Mouse (Mus musculus) stomach, postnatal 0 days (tissue): ENCODE results near the gene Gm10073. TPM values are rescaled to one million over a fixed set of nuclear protein-coding genes. Genes with fewer than 3 reads are reported as not detected.
A peak's percentile ranks its signal among the peaks of the same experiment; 100 is the strongest.

Experiments used
- ATAC-seq: fragments of 200-750 bp; cut with Nextera tagmentation; 2 replicates; pipeline ENCODE4 v1.8.0; 2017; ENCODE audit not compliant: low FRiP score, low TSS enrichment
- DNase-seq: peaks from one replicate; pipeline ENCODE4 v3.0.0-alpha.2; 2016; ENCODE audit warnings: low spot score
- H3K27ac ChIP-seq: fragments of 300-500 bp; sonication (generic); replicated peaks from 2 replicates; pipeline ENCODE4 v1.5.1; 2014; ENCODE audit warnings: mild to moderate bottlenecking, control low read depth
- H3K27me3 ChIP-seq: fragments of 300-500 bp; sonication (generic); 2 replicates; pipeline ENCODE4 v1.6.1; 2014; ENCODE audit warnings: low read length; ENCODE audit not compliant: control insufficient read depth, insufficient read depth
- H3K36me3 ChIP-seq: fragments of 300-500 bp; sonication (generic); 2 replicates; pipeline ENCODE4 v1.6.1; 2014; ENCODE audit warnings: low read length, mixed read lengths; ENCODE audit not compliant: control insufficient read depth, insufficient read depth
- H3K4me1 ChIP-seq: fragments of 300-500 bp; sonication (generic); replicated peaks from 2 replicates; pipeline ENCODE4 v1.6.1; 2014; ENCODE audit warnings: antibody characterized with exemption; ENCODE audit not compliant: control insufficient read depth, insufficient read depth
- H3K4me2 ChIP-seq: fragments of 300-500 bp; sonication (generic); replicated peaks from 2 replicates; pipeline ENCODE4 v1.6.1; 2014; ENCODE audit warnings: low read depth, mild to moderate bottlenecking, control low read depth, moderate library complexity
- H3K4me3 ChIP-seq: fragments of 300-500 bp; sonication (generic); 2 replicates; pipeline ENCODE4 v1.5.1; 2014; ENCODE audit warnings: low read depth, low read length, control low read depth
- H3K9ac ChIP-seq: fragments of 300-500 bp; sonication (generic); 2 replicates; pipeline ENCODE4 v1.6.1; 2014; ENCODE audit warnings: mild to moderate bottlenecking, low read length, control low read depth, mixed read lengths
- H3K9me3 ChIP-seq: fragments of 300-500 bp; sonication (generic); 2 replicates; pipeline ENCODE4 v1.6.1; 2016; ENCODE audit warnings: low read length; ENCODE audit not compliant: control insufficient read depth
- CTCF ChIP-seq: IDR thresholded peaks from 2 replicates; pipeline ENCODE4 v1.5.1; 2016; ENCODE audit warnings: antibody characterized with exemption, low read depth, mild to moderate bottlenecking, moderate library complexity
- EP300 ChIP-seq: optimal IDR thresholded peaks from 2 replicates; pipeline ENCODE3; 2016; ENCODE audit warnings: antibody characterized with exemption
- WGBS: fragments of 180-500 bp; shearing (Covaris S2); extraction: QIAGEN DNeasy Blood & Tissue Kit; methylation state at CpG from one replicate; pipeline ENCODE4 v1.1.7; 2014; 5-methylcytosine and 5-hydroxymethylcytosine counted together
- polyA plus RNA-seq: library from polyadenylated mRNA; unstranded; fragments of >200 nt; fragmentation: Nextera tagmentation; extraction: Ambion mirVana; gene quantifications from 2 replicates; pipeline ENCODE4 v1.2.1, GENCODE M21; 2015

The Gm10073 gene
- polyA plus RNA-seq, 1 experiment from 2014 or later: 14.2 TPM

DNA sequence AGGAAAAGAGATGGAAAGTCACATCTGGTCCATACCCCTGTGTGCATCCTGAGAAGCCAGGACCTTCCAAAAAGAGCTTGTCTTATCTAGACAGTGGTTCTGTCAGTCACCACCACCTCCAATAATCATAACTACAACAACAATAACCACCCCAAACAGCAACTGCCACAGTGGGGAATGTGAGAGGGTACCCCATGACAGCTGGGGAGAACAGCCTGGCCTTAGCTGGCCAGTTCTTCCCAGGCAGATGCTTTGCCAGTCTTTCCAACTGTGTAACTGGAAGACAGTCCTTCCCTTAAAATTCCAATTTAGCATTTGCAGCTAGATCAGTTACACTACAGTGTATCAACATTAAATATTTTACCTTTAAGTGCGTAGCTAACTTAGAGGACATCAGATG lies 22.4 kb downstream of the Gm10073 start:
- TF ChIP-seq EP300: no peak
- H3K27ac ChIP-seq: no peak overlapping the region
- no peak overlapping the region for H3K4me3 ChIP-seq
- WGBS: 94% methylated on average over 1 of the region's 1 CpGs
- no peak overlapping the region for H3K4me2 ChIP-seq
- H3K4me1 ChIP-seq: no peaks in the 10 kb centered on the region
- 0 out of 2 replicates have a peak, but pooled peaks cover 2% of the 10 kb centered on the region for H3K36me3 ChIP-seq
- H3K9me3 ChIP-seq: no peaks in the 10 kb centered on the region
- DNase-seq (no peak), ATAC-seq (no peak)
- no peaks in the 10 kb centered on the region for H3K27me3 ChIP-seq
- H3K9ac ChIP-seq: no peak overlapping the region

DNA sequence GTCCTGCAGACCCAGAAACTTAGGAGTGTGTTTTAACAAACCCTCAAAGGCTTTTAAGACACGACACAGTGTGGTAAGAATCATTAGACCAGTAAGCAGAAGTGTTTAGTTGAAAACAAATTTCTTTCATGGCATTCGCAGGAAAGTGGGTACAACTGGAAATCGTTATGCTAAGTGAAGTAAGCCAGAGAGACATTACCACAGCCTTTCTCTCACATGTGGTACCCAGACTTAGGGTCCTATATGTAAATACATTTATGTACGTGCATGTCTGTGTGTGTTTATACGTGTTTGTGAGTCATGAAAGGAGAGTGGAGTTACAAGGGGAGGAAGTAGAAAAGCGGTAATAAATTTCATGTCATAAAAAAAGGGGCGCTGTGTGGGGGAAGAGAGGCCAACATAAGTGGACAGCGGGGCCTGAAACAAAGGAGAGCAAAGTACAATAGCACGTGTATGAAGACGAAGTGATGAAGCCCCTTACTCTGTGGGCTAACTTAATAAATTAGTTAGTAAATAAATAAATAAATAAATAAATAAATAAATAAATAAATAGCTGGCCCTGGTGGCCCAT lies 24.8 kb downstream of the Gm10073 start:
- H3K4me3 ChIP-seq: no peak overlapping the region
- H3K4me2 ChIP-seq: no peak overlapping the region
- TF ChIP-seq CTCF: no peak
- TF ChIP-seq EP300: no peak
- 0 out of 2 replicates have a peak, but pooled peaks cover 5% of the 10 kb centered on the region for H3K36me3 ChIP-seq
- DNase-seq (no peak), ATAC-seq (no peak)
- H3K27ac ChIP-seq: no peak overlapping the region
- H3K9ac ChIP-seq: no peak overlapping the region
- H3K4me1 ChIP-seq: no peaks in the 10 kb centered on the region
- 85% methylated on average over 10 of the region's 10 CpGs for WGBS
- no peaks in the 10 kb centered on the region for H3K9me3 ChIP-seq
- H3K27me3 ChIP-seq: no peaks in the 10 kb centered on the region

DNA sequence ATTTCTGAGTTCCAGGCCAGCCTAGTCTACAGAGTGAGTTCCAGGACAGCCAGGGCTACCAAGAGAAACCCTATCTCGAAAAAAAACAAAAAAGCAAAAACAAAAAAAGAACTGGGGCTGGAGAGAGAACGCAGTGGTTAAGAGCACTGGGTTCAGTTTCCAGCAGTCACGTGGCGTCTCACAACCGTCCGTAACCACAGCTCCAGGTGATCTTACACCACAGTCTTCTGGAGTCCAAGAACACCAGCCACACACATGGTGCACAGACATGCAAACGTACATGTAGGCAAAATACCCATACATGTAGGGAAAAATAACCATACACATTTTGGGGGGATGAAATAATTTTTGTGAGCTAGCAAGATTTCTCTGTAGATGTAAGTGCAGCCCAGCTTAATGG lies 26.5 kb downstream of the Gm10073 start:
- Histone ChIP-seq H3K4me3 (no peak overlapping the region), H3K9ac (no peak overlapping the region), H3K9me3 (no peaks in the 10 kb centered on the region), H3K36me3 (0 out of 2 replicates have a peak, but pooled peaks cover 5% of the 10 kb centered on the region), H3K4me1 (no peaks in the 10 kb centered on the region), H3K4me2 (no peak overlapping the region), H3K27me3 (no peaks in the 10 kb centered on the region), H3K27ac (no peak overlapping the region)
- DNase-seq (no peak), ATAC-seq (no peak)
- 89% methylated on average over 7 of the region's 7 CpGs for WGBS
- TF ChIP-seq EP300: no peak
- TF ChIP-seq CTCF: no peak

DNA sequence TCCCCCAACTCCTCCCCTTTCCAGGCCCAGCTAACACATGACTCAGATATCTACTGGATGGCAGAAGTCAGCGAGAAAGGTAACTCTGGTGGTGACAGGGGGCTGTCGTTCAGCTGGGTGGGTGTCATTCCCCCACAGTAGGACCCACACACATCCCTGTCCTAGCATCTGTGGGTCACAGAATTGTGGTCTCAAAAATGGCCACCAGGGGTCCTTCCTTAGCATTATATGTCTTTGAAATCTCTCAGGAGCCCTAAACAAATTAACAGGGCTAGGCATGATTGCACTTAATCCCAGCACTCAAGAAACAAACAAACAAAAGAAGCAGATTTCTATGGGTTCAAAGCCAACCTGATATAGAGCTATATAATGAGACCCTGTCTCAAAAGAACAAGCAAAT lies 28.1 kb downstream of the Gm10073 start:
- H3K27me3 ChIP-seq: no peaks in the 10 kb centered on the region
- no peak overlapping the region for H3K27ac ChIP-seq
- H3K4me1 ChIP-seq: no peaks in the 10 kb centered on the region
- ATAC-seq: no peak
- H3K36me3 ChIP-seq: 0 out of 2 replicates have a peak, but pooled peaks cover 5% of the 10 kb centered on the region
- no peak for DNase-seq
- H3K9ac ChIP-seq: no peak overlapping the region
- WGBS: 70% methylated on average over 2 of the region's 2 CpGs
- no peak overlapping the region for H3K4me2 ChIP-seq
- TF ChIP-seq EP300 (no peak), CTCF (peak; percentile 53)
- H3K9me3 ChIP-seq: no peaks in the 10 kb centered on the region
- H3K4me3 ChIP-seq: no peak overlapping the region

DNA sequence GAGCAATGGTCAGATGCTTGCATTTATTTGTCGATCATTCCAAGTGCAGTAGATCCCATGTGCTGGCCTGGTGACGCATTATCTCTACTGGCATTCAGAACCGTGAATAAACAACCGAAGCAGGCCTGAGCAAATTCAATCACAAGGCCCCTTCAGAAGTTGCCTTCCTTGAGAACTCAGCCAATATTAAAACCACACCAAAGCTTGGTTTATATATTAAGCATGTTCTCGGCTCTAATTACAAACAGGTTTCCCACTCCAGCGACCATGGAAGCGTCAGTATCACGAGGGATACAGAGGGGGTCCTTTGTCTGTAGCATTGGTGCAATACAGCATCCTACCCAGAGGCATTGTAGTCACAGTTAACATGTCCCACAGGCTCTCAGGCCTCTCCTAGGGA lies 30.2 kb downstream of the Gm10073 start:
- no peaks in the 10 kb centered on the region for H3K9me3 ChIP-seq
- TF ChIP-seq CTCF: no peak
- TF ChIP-seq EP300: no peak
- no peak for ATAC-seq
- H3K9ac ChIP-seq: no peak overlapping the region
- no peaks in the 10 kb centered on the region for H3K27me3 ChIP-seq
- 76% methylated on average over 8 of the region's 8 CpGs for WGBS
- H3K4me2 ChIP-seq: no peak overlapping the region
- DNase-seq: no peak
- 0 out of 2 replicates have a peak, but pooled peaks cover 5% of the 10 kb centered on the region for H3K36me3 ChIP-seq
- no peaks in the 10 kb centered on the region for H3K4me1 ChIP-seq
- H3K27ac ChIP-seq: no peak overlapping the region
- H3K4me3 ChIP-seq: no peak overlapping the region

DNA sequence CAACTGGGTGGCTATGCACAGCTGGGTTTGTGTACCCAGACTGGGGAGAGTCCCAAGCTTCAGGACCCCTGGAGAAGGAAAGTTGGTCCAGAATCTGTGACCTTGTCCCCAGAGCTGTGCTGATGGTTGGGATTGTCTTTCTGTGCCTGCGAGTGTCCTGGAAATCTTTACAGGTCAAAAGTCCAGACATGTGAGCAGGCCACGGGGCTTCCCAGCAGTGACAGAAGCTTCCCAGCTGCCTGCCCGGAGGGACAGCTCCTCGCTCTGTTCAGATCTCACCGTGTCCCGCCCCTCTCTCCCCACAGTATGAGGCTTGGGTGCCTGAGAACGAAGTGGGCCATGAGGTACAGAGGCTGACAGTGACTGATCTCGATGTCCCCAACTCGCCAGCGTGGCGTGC lies 32.3 kb downstream of the Gm10073 start:
- Histone ChIP-seq H3K27me3 (no peaks in the 10 kb centered on the region), H3K27ac (no peak overlapping the region), H3K36me3 (peaks cover 11% of the 10 kb centered on the region; the same call in 1 of the 2 replicates), H3K4me1 (no peaks in the 10 kb centered on the region), H3K9me3 (no peaks in the 10 kb centered on the region), H3K4me2 (no peak overlapping the region), H3K9ac (no peak overlapping the region), H3K4me3 (no peak overlapping the region)
- WGBS: 83% methylated on average over 11 of the region's 11 CpGs
- no peak for TF ChIP-seq CTCF
- TF ChIP-seq EP300: no peak
- no peak for DNase-seq
- ATAC-seq: no peak
